Mouse (Mus musculus) kidney, adult 9 months (tissue): ENCODE measurements around the gene Gjb3.

Experiments used
- DNase-seq: peaks from one replicate; pipeline ENCODE4 v3.0.0; 2022

Gene Gjb3

DNA sequence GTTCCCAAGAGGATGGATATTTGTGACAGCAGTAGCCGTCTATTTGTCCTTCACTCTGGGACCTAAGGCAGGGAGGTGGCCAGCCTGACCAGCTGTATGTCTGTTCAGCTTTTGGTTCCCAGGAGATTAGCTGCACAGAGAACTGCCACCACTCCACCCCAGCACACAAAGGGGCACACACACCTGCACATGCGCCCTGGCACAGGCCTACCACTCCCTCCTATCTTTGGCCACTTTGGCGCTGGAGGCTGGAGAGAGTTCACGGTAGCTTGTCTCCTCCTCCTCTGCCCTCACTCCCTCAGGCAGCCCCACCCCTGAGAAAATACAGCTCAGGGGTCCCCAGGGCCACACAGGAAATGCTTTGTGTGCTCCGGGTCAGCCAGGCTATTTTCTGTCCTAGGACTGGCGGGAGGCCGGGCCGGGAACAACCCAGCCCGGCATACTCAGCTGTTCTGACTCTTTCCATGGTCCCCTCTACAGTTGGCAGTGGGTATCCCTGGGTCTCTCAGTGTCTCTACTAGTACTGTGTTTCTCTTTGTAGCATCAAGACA lies 52.1 kb downstream of the Gjb3 start:
- peak; percentile 51 for DNase-seq
